Mouse (Mus musculus) embryonic facial prominence, embryonic 10.5 days (tissue): Measurements from ENCODE around the gene Dhx8. TPM values are rescaled to one million over a fixed set of nuclear protein-coding genes. Genes with fewer than 3 reads are reported as not detected.
A peak's percentile ranks its signal among the peaks of the same experiment; 100 is the strongest.

ENCODE experiments used
- DNase-seq: peaks from one replicate; pipeline ENCODE4 v3.0.0-alpha.2; 2017; ENCODE audit warnings: low spot score
- H3K27ac ChIP-seq: fragments of 300-500 bp; sonication (generic); replicated peaks from 2 replicates; pipeline ENCODE4 v1.5.1; 2016; ENCODE audit warnings: mild to moderate bottlenecking
- H3K27me3 ChIP-seq: fragments of 300-500 bp; sonication (generic); replicated peaks from 2 replicates; pipeline ENCODE4 v1.6.1; 2016; ENCODE audit warnings: low read depth, mild to moderate bottlenecking; ENCODE audit not compliant: poor library complexity, severe bottlenecking
- H3K36me3 ChIP-seq: fragments of 300-500 bp; sonication (generic); replicated peaks from 2 replicates; pipeline ENCODE4 v1.6.1; 2016; ENCODE audit warnings: mild to moderate bottlenecking, moderate library complexity
- H3K4me1 ChIP-seq: fragments of 300-500 bp; sonication (generic); 2 replicates; pipeline ENCODE4 v1.6.1; 2016
- H3K4me3 ChIP-seq: fragments of 300-500 bp; sonication (generic); 2 replicates; pipeline ENCODE4 v1.5.1; 2016; ENCODE audit warnings: mild to moderate bottlenecking, moderate library complexity
- H3K9me3 ChIP-seq: fragments of 300-500 bp; sonication (generic); 2 replicates; pipeline ENCODE4 v1.6.1; 2016; ENCODE audit warnings: mild to moderate bottlenecking
- WGBS: fragments of 180-500 bp; shearing (Covaris S2); methylation state at CpG from one replicate; pipeline ENCODE4 v1.1.7; 2016; 5-methylcytosine and 5-hydroxymethylcytosine counted together
- polyA plus RNA-seq: library from polyadenylated mRNA; unstranded; fragments of >200 nt; fragmentation: Nextera tagmentation; extraction: Ambion mirVana; gene quantifications from 2 replicates; pipeline ENCODE4 v1.2.1, GENCODE M21; 2016

Dhx8 gene
- polyA plus RNA-seq, 1 experiment from 2014 or later, result 52.3 TPM

DNA sequence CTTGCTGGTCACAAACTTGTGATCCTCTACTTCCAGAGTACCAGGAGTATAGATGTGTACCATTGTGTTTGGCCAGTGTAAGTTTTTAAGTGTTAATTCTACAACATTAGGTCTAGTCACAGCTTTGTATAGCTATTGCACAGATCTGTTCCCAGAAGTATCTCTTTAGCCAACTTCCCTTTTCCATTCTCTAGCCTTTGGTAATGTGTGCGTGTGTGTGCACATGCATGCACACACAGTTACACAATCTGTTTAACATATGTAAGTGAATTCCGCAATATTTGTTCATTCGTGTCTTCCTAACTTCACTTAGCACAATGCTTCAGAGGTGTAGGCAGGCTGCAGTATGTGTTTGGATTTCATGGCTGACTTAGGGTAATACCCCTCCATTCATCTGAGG is 26.8 kb downstream of the Dhx8 start:
- WGBS, result 97% methylated on average over 3 of the region's 3 CpGs
- H3K9me3 ChIP-seq, result no peaks in the 10 kb centered on the region
- peaks cover 95% of the 10 kb centered on the region for H3K36me3 ChIP-seq
- H3K27ac ChIP-seq, result no peak overlapping the region
- DNase-seq, result no peak
- no peaks in the 10 kb centered on the region for H3K27me3 ChIP-seq
- no peaks in the 10 kb centered on the region for H3K4me1 ChIP-seq
- no peak overlapping the region for H3K4me3 ChIP-seq

DNA sequence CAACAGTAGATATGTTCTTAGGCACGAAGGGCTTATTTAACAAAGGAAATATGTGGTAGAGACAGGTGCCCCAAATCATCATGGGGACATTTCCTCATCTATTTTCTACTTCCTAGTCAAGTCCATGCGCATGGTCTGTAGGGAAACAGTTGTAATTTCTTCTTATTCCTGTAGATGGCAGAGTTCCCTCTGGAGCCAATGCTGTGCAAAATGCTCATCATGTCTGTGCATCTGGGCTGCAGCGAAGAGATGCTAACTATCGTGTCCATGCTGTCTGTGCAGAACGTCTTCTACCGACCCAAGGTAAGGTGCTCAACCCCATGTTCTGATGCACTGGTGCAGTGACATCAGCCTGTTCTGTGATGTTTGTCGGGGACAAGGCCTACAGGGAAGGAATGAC is 31.0 kb downstream of the Dhx8 start:
- H3K4me1 ChIP-seq, result peaks cover 13% of the 10 kb centered on the region; the same call in 1 of the 2 replicates
- no peak overlapping the region for H3K4me3 ChIP-seq
- no peaks in the 10 kb centered on the region for H3K27me3 ChIP-seq
- H3K36me3 ChIP-seq, result peaks cover 97% of the 10 kb centered on the region
- DNase-seq, result no peak
- H3K27ac ChIP-seq, result no peak overlapping the region
- WGBS, result 64% methylated on average over 7 of the region's 7 CpGs
- no peaks in the 10 kb centered on the region for H3K9me3 ChIP-seq

DNA sequence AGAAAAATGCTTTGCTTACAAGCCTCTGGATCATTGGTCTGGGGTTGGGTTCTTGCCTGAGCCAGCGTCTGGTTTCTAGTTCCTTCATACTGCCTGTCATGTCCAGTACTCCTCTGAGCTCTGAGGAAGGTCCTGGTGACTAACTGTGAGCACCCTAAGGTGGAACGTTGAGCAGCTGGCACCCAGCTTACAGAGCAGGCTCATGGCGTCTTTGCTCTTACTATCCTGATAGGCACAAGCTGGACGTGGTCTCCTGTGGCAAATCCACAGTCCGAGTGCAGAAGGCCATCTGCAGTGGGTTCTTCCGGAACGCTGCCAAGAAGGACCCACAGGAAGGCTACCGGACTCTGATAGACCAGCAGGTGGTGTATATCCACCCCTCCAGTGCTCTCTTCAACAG is 31.8 kb downstream of the Dhx8 start:
- Histone ChIP-seq H3K4me3 (no peak overlapping the region), H3K9me3 (no peaks in the 10 kb centered on the region), H3K27me3 (no peaks in the 10 kb centered on the region), H3K36me3 (peaks cover 97% of the 10 kb centered on the region), H3K27ac (no peak overlapping the region), H3K4me1 (peaks cover 13% of the 10 kb centered on the region; the same call in 1 of the 2 replicates)
- no peak for DNase-seq
- 94% methylated on average over 8 of the region's 8 CpGs for WGBS

DNA sequence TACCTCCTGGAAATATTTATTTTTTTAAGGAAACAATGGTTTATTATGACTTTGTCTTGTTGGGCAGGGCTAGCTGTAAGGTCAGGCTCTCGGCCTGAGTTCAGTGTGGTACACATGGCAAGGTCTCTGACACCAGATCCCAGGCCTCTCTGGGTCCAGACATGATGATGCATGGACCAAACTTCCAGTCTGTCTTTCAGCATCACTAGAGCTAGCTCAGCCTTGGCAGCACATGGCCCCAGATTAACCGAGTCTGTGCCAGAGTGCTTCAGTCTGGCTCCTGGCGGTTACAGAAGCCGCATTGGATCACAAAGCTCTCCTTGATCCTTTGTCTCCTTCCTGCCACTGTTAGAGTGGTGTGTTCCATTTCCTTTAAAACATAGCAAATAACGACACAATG is 34.6 kb downstream of the Dhx8 start:
- 74% methylated on average over 5 of the region's 5 CpGs for WGBS
- no peak overlapping the region; the same call in 1 of the 2 replicates for H3K27ac ChIP-seq
- no peak for DNase-seq
- H3K27me3 ChIP-seq, result peaks cover 26% of the 10 kb centered on the region
- peaks cover 88% of the 10 kb centered on the region for H3K36me3 ChIP-seq
- no peak overlapping the region for H3K4me3 ChIP-seq
- H3K4me1 ChIP-seq, result peaks cover 29% of the 10 kb centered on the region
- H3K9me3 ChIP-seq, result no peaks in the 10 kb centered on the region

DNA sequence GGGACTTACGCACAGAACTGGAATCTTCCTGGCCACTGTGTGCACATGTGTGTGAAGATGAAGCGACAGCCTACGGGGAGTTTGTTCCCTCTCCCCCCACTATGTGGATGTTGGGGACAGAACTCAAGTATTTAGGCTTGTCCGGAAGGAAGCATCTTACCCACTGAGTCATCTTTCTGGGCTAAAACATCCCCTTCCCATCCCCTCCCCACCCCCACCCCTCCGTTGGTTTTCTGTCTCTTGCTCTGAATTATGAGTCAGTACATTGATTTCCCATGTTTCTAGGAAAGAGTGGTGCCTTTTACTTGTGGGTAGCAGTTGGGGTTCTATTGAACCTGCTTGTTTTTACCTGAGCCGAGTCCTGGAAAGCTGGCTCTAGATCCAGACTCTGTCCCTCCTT is 36.0 kb downstream of the Dhx8 start:
- Histone ChIP-seq H3K4me3 (no peak overlapping the region), H3K27me3 (peaks cover 36% of the 10 kb centered on the region), H3K4me1 (peaks cover 42% of the 10 kb centered on the region), H3K27ac (no peak overlapping the region), H3K36me3 (peaks cover 81% of the 10 kb centered on the region), H3K9me3 (no peaks in the 10 kb centered on the region)
- no peak for DNase-seq
- WGBS, result 92% methylated on average over 6 of the region's 6 CpGs

DNA sequence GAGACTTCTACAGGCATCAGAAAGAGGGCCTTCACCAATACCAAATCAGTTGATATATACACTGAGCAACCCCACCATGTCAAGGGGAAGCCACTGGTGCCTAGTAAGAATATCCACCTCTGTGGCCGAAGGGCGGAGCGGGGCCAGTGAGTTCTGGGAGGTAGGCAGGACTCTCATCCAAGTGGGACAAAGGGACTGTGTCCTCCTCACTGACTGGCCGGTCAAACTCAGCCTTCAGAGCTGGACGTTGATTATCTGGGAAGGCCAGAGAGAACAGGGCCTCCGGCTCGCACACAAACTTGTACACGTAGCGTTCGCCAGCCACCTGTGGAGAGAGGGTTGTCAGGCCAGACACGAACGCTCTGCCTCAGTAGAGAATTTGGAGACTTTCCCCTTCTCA is 37.5 kb downstream of the Dhx8 start:
- Histone ChIP-seq H3K4me1 (peaks cover 45% of the 10 kb centered on the region), H3K27me3 (peaks cover 51% of the 10 kb centered on the region), H3K4me3 (no peak overlapping the region), H3K36me3 (peaks cover 78% of the 10 kb centered on the region), H3K27ac (no peak overlapping the region), H3K9me3 (no peaks in the 10 kb centered on the region)
- WGBS, result 90% methylated on average over 12 of the region's 12 CpGs
- no peak for DNase-seq

DNA sequence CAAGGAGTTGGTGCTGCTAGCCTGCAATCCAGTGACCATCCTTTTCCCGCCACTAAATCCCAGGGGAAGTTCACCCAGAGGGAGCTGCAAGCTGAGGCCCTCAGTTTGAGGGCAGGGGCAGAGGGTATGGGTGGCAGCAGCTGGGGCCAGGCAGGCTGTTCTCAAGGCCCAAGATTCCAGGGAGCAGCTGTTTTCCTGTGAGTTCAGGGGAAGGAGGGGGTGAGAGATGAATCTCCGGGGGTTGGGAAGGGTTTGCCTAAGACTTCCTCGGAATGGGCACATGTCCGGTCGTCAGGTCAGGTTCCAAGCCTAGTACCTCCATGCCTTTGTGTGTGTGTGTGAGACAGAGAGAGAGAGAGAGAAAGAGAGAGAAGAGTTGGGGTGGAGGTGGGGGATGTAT is 39.3 kb downstream of the Dhx8 start:
- Histone ChIP-seq H3K27ac (peak overlapping the region; percentile 82), H3K36me3 (peaks cover 67% of the 10 kb centered on the region), H3K9me3 (no peaks in the 10 kb centered on the region), H3K4me3 (peak overlapping the region; percentile 45), H3K4me1 (peaks cover 43% of the 10 kb centered on the region), H3K27me3 (peaks cover 69% of the 10 kb centered on the region)
- DNase-seq, result no peak
- WGBS, result 4% methylated on average over 5 of the region's 5 CpGs

DNA sequence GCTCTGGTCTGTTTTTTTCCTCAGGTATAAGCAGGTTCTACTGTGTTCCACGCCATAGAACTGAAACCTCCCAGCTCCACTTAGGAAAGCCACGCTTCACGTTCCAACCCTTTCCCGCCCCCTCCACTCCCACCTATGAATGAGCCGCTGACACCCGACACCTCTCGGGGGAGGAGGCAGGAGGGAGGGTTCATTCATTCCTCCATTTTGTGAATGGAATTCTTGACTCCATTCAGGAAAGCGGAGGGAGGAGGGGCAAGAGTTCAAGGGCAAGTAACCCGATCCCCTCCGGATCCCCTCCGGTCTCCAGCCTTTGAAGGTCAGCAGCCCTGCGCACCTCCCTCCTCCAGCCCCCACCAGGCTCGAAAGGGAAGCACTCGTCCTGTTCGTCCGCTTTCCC is 39.7 kb downstream of the Dhx8 start:
- Histone ChIP-seq H3K27ac (peak overlapping the region; percentile 82), H3K4me1 (peaks cover 39% of the 10 kb centered on the region), H3K4me3 (peak overlapping the region; percentile 45), H3K27me3 (peaks cover 73% of the 10 kb centered on the region), H3K9me3 (no peaks in the 10 kb centered on the region), H3K36me3 (peaks cover 63% of the 10 kb centered on the region)
- under 1% methylated on average over 16 of the region's 16 CpGs for WGBS
- DNase-seq, result peak; percentile 95

DNA sequence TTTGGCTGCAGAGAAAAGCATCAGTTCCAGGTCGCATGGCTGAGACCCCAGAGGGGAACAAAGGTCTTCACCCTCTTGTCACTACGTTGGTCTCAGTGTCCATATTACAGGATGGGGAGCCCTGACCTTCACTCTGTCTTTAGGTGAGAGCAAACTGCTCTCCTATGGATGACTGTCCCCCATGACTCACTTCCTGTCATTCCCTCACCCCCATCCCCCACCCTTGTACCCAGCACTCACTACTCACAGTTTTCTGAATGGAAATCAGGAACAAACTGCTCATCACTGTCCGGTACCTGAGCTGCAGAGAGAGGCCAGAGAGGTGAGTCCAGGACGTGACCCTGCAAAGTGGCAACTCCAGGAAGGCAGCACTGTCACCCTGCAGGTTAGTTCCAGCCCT is 44.1 kb downstream of the Dhx8 start:
- no peak for DNase-seq
- Histone ChIP-seq H3K4me3 (no peak overlapping the region), H3K36me3 (peaks cover 22% of the 10 kb centered on the region), H3K27ac (no peak overlapping the region), H3K4me1 (peaks cover 45% of the 10 kb centered on the region), H3K9me3 (no peaks in the 10 kb centered on the region), H3K27me3 (peaks cover 86% of the 10 kb centered on the region)
- 68% methylated on average over 4 of the region's 4 CpGs for WGBS

DNA sequence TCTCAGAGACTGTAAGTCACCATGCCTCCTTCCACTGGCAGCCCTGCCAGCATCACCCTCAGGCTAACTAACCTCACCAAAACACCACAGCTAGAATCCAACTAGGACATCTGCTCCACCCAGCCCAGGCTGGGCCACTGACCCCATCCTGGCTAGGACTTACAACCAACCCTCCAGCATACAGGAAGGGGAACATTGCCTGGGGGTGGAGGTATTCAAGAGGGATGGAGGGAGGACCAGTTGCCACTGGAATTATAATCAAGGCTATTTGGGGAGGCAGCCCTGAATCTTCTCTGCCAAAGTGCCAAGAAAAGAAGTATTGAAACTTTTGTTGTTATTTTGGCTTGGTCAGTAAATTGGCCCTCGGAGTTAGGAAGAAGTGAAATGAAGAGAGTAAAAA is 50.4 kb downstream of the Dhx8 start:
- WGBS, result 63% methylated on average over 1 of the region's 1 CpGs
- Histone ChIP-seq H3K9me3 (no peaks in the 10 kb centered on the region), H3K4me1 (peaks cover 66% of the 10 kb centered on the region), H3K36me3 (no peaks in the 10 kb centered on the region), H3K27me3 (peaks cover 91% of the 10 kb centered on the region), H3K4me3 (peak overlapping the region; percentile 67; the same call in 1 of the 2 replicates), H3K27ac (no peak overlapping the region)
- no peak for DNase-seq

DNA sequence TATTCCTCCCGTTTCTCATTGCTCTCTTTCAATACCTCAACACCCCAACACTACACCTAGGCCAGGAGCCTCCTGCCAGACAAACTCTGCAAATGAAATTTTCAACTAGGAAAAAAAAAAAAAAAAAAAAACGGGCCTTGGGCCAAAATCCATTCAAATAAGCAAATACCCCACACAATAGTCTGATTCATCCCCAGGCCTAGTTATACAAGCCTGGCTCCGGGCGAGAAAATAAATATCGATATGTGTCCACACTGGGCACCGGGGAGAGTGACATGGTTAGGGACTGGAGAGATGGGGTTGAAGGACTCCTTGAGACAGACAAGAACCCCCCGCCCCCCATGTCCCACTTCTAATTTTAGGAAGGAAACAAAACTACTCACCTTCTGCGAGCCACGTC is 50.9 kb downstream of the Dhx8 start:
- no peaks in the 10 kb centered on the region for H3K36me3 ChIP-seq
- peaks cover 63% of the 10 kb centered on the region for H3K4me1 ChIP-seq
- no peak for DNase-seq
- WGBS, result 25% methylated on average over 9 of the region's 9 CpGs
- no peaks in the 10 kb centered on the region for H3K9me3 ChIP-seq
- H3K27me3 ChIP-seq, result peaks cover 91% of the 10 kb centered on the region
- H3K27ac ChIP-seq, result peak overlapping the region; percentile 92
- peak overlapping the region; percentile 67 for H3K4me3 ChIP-seq

DNA sequence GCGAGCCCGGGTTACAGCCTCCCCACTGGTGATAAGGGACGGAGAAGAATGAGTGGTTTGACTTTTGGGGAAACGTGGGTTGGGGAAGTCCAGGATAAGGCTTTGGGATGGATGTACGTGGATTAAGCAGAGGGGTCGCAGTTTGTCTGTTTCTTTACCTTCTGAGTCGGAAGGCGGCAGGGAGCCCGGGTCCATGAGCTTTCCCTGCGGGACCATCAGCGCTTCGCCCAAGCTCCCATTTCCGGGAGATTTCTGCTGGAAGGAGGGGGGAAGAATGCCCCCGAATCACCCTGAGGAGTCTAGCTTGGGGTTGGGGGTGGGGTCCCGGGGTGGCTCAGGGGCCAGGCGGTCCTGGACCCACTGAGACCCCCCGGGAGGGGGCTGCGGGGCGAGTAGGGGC is 51.4 kb downstream of the Dhx8 start:
- 1% methylated on average over 19 of the region's 19 CpGs for WGBS
- H3K27ac ChIP-seq, result peak overlapping the region; percentile 92
- H3K4me3 ChIP-seq, result peak overlapping the region; percentile 67
- no peaks in the 10 kb centered on the region for H3K9me3 ChIP-seq
- no peaks in the 10 kb centered on the region for H3K36me3 ChIP-seq
- no peak for DNase-seq
- peaks cover 94% of the 10 kb centered on the region for H3K27me3 ChIP-seq
- peaks cover 61% of the 10 kb centered on the region for H3K4me1 ChIP-seq

DNA sequence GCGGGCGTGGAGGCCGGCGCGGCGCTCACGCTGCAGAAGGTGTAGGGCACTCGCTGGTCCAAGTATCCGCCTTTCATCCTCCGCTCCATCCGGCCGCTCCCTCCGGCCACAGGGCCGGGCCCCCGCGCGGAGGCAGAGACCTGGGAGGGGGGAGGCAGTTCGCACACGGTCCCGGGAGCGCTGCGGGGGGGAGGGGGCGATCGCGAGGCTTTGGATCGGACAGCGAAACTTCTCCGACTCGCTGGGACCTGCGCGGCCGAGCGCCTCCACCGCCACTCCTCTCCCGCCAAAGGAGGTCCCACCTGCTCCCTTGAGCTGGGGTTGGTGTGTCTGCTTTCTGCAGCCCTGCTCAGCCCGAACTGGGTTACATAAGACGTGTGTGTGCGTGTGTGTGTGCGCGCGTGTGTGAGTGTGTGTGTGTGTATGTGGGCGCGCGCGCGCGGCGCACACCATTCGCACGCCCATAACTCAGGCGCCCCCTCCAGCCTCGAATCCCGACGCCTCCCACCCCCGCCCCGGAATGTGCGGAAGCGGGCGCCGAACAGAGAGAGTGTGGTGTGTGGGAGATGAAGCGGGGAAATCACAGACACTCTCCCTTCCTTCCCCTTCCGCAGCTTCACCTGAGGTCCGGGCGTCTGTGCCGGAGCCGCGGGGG is 51.9 kb downstream of the Dhx8 start:
- peak; percentile 73 for DNase-seq
- Histone ChIP-seq H3K4me3 (peak overlapping the region; percentile 67), H3K27me3 (peaks cover 96% of the 10 kb centered on the region), H3K27ac (peak overlapping the region; percentile 92), H3K36me3 (no peaks in the 10 kb centered on the region), H3K9me3 (no peaks in the 10 kb centered on the region), H3K4me1 (peaks cover 60% of the 10 kb centered on the region)
- WGBS, result under 1% methylated on average over 63 of the region's 67 CpGs
